Mouse (Mus musculus): ENCODE measurements around the gene Eif4b. TPM values are rescaled to one million over a fixed set of nuclear protein-coding genes. Genes with fewer than 3 reads are reported as not detected.

Gene Eif4b
- polyA plus RNA-seq, 1 experiment: 59.7 TPM

DNA sequence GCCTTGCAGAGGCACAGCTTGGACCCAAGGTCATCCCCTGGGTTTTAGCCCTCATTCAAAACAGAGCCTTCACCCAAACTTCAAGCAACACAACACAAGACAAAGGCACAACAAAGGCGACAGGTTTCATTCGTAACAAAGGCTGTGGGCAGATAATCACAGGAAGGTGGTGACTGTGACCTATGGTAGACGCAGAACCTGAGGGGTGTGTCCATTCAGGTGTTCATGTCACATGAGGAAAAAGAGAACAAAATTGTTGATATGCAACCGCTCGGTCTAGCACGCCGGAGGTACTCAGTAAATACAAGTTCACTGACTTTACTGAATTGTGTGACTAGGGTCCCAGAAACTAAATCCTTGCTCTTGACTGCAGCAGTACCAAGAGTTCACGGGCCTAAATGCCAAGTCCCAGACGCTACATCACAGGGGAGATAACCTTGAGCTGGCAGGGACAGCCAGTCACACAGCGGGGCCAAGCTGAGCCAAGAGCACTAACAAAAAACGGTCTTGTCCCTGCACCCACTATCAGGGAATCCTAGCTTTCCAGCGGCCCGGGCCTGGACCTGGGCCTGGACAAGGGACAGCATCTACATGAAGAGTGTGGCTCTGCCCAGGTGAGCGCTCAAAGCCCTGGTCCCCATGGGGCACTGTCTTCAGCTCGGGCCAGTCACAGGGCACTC, 16.9 kb upstream of the Eif4b start:
- Histone ChIP-seq H3K36me3 (ENCODE audit: control insufficient read depth, insufficient read depth, low read length) (no peaks in the 10 kb centered on the region), H3K27me3 (ENCODE audit: control insufficient read depth, insufficient read depth, low read length) (0 out of 2 replicates have a peak, but pooled peaks cover 3% of the 10 kb centered on the region), H3K4me1 (ENCODE audit: control insufficient read depth, insufficient read depth, insufficient read length) (peaks cover 2% of the 10 kb centered on the region; the same call in 1 of the 2 replicates), H3K4me3 (ENCODE audit: extremely low read depth, insufficient read depth, insufficient read length) (no peak overlapping the region), H3K27ac (ENCODE audit: insufficient read depth, low read length) (no peak overlapping the region)
- WGBS: 91% methylated on average over 15 of the region's 15 CpGs
- no peak for DNase-seq (ENCODE audit: low read depth in 1 of 2, low spot score in 2 of 2)
- no peak for TF ChIP-seq CTCF (IDR thresholded peaks at IDR 0.05; ENCODE audit: extremely low read depth, insufficient read depth, insufficient read length, insufficient replicate concordance)
- no peak for TF ChIP-seq POLR2A (IDR thresholded peaks at IDR 0.05; ENCODE audit: low read depth, low read length)

- Histone ChIP-seq H3K4me3 (ENCODE audit: extremely low read depth, insufficient read depth, insufficient read length) (no peak overlapping the region), H3K36me3 (ENCODE audit: control insufficient read depth, insufficient read depth, low read length) (no peaks in the 10 kb centered on the region), H3K4me1 (ENCODE audit: control insufficient read depth, insufficient read depth, insufficient read length) (peaks cover 2% of the 10 kb centered on the region; the same call in 1 of the 2 replicates), H3K27me3 (ENCODE audit: control insufficient read depth, insufficient read depth, low read length) (no peaks in the 10 kb centered on the region), H3K27ac (ENCODE audit: insufficient read depth, low read length) (no peak overlapping the region)
- TF ChIP-seq CTCF (IDR thresholded peaks at IDR 0.05; ENCODE audit: extremely low read depth, insufficient read depth, insufficient read length, insufficient replicate concordance): peak; percentile 97
- no peak for TF ChIP-seq POLR2A (IDR thresholded peaks at IDR 0.05; ENCODE audit: low read depth, low read length)
- DNase-seq (ENCODE audit: low read depth in 1 of 2, low spot score in 2 of 2): peak; percentile 70 to 88
- WGBS: 4% methylated on average over 20 of the region's 20 CpGs
Observed at GRCm38 (mm10) chr15:102065661-102066325, 7.8 kb upstream of the Eif4b start.

- Histone ChIP-seq H3K27ac (ENCODE audit: insufficient read depth, low read length) (no peak overlapping the region), H3K4me1 (ENCODE audit: control insufficient read depth, insufficient read depth, insufficient read length) (peaks cover 7% of the 10 kb centered on the region; the same call in 1 of the 2 replicates), H3K27me3 (ENCODE audit: control insufficient read depth, insufficient read depth, low read length) (no peaks in the 10 kb centered on the region), H3K4me3 (ENCODE audit: extremely low read depth, insufficient read depth, insufficient read length) (no peak overlapping the region), H3K36me3 (ENCODE audit: control insufficient read depth, insufficient read depth, low read length) (no peaks in the 10 kb centered on the region)
- WGBS: 74% methylated on average over 13 of the region's 13 CpGs
- DNase-seq (ENCODE audit: low read depth in 1 of 2, low spot score in 2 of 2): no peak
- TF ChIP-seq POLR2A (IDR thresholded peaks at IDR 0.05; ENCODE audit: low read depth, low read length) (no peak), CTCF (IDR thresholded peaks at IDR 0.05; ENCODE audit: extremely low read depth, insufficient read depth, insufficient read length, insufficient replicate concordance) (no peak)
Observed at GRCm38 (mm10) chr15:102070476-102071467, 2.8 kb upstream of the Eif4b start.

DNA sequence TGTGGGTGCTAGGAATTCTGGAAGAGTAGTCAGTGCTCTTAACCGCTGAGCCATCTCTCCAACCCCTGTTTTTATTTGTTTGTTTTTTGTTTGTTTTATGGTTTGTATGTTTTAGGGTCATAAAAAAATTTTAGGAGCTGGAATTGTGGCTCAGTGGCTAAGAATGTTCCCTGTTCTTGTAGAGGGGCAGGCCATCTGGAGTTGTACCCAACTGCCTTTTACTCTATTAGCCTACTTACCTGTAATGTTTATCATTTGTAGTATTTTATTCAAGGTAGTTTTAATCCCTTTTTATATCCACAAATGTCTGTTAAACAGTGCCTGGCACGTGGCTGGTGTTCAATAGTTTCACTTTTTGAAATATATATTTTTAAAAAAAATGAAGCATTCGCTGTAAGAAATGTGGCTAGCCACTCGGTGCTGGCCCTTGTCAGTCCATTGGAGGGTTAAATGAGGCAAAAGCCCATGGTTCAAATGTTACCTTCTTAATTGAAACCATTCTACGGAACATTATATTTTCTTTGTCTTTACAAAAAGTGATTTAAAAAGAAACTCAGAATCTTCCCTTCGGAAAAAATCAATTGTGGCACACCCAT, 512 bp upstream of the Eif4b start:
- no peak for TF ChIP-seq CTCF (IDR thresholded peaks at IDR 0.05; ENCODE audit: extremely low read depth, insufficient read depth, insufficient read length, insufficient replicate concordance)
- TF ChIP-seq POLR2A (IDR thresholded peaks at IDR 0.05; ENCODE audit: low read depth, low read length): no peak
- 15% methylated on average over 6 of the region's 6 CpGs for WGBS
- peak overlapping the region; percentile 43; the same call in 1 of the 2 replicates for H3K4me3 ChIP-seq (ENCODE audit: extremely low read depth, insufficient read depth, insufficient read length)
- no peaks in the 10 kb centered on the region for H3K27me3 ChIP-seq (ENCODE audit: control insufficient read depth, insufficient read depth, low read length)
- no peak overlapping the region for H3K27ac ChIP-seq (ENCODE audit: insufficient read depth, low read length)
- H3K4me1 ChIP-seq (ENCODE audit: control insufficient read depth, insufficient read depth, insufficient read length): peaks cover 7% of the 10 kb centered on the region; the same call in 1 of the 2 replicates
- H3K36me3 ChIP-seq (ENCODE audit: control insufficient read depth, insufficient read depth, low read length): no peaks in the 10 kb centered on the region
- no peak for DNase-seq (ENCODE audit: low read depth in 1 of 2, low spot score in 2 of 2)

DNA sequence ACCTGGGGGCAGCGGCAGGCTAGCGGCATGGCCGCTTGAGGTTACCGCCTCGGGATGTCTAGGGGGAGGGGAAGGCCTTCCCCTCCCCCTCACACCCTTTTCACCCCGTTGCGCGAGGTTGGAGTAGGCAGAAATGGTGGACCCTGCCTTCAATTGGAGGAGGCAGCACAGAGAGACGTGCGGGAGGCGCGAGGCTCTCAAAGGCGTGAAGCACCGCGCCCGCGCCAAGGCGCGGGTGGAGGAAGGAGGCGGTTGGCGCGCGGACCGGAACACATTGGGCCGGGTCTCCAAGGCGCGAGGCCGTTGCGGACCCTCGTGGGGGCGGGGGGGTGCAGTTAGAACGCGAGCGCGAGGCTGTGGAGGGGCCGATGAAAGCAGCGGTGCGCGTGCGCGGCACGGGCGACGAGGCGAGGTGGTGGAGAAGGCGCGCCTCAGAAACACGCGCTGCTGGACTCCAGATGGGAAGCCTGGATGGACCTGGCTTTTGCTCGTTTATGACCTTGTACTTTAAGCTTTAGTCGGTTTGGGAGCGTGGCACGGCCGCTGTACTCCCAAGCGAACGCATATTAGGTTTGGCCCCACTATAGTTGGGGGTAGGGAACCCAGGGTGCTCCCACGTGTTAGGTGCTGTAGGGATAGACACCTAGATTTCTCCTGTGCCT, 628 bp downstream of the Eif4b start:
- Histone ChIP-seq H3K4me3 (ENCODE audit: extremely low read depth, insufficient read depth, insufficient read length) (peak overlapping the region; percentile 91), H3K27ac (ENCODE audit: insufficient read depth, low read length) (peak overlapping the region; percentile 92), H3K27me3 (ENCODE audit: control insufficient read depth, insufficient read depth, low read length) (no peaks in the 10 kb centered on the region), H3K36me3 (ENCODE audit: control insufficient read depth, insufficient read depth, low read length) (no peaks in the 10 kb centered on the region), H3K4me1 (ENCODE audit: control insufficient read depth, insufficient read depth, insufficient read length) (peaks cover 5% of the 10 kb centered on the region; the same call in 1 of the 2 replicates)
- TF ChIP-seq CTCF (IDR thresholded peaks at IDR 0.05; ENCODE audit: extremely low read depth, insufficient read depth, insufficient read length, insufficient replicate concordance) (no peak), POLR2A (IDR thresholded peaks at IDR 0.05; ENCODE audit: low read depth, low read length) (no peak)
- under 1% methylated on average over 57 of the region's 57 CpGs for WGBS
- peak in 1 of 2 experiments; percentile 57 for DNase-seq (ENCODE audit: low read depth in 1 of 2, low spot score in 2 of 2)

Measured in spleen, adult 2 months (tissue).